Mouse (Mus musculus): Measurements from ENCODE around the gene Gm10358.
"Not testable (repeated sequence)": the region's sequence is repeated elsewhere in the genome, so short reads cannot be mapped to it uniquely, and the experiment has no call there.

The Gm10358 gene

GRCm38 (mm10) chr8:75406489-75406888 is at the start of gene Gm10358:
TSS of gene Gm10358 (minus strand) at chr8:75406589.
- no peak for DNase-seq (ENCODE audit: low spot score in 2 of 2)

DNA sequence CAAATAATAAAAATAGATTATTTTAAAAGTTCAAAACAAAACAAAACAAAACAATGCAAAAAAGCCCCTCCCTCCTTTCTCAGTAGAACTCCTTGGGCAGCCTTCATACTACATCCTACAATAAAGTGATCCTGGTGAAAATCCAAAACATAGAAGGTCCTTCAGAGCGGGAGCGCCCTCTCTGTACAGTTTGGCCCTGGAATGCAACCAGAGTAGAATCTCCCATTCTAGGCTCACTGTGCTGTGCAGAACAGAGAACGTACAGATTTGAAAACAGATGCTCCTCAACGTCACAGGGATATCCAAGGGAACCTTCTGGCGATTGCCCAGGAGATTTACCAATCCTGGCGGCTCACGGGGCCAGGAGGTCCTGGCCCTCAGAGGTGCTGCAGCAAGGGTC is 42.0 kb upstream of the Gm10358 start, which contains the start of gene Iqcm:
Iqcm (plus strand) TSS at position 301 of the 400 bp plus-strand sequence.
- no peak for DNase-seq (ENCODE audit: low spot score in 2 of 2)

GRCm38 (mm10) chr8:75415696-75416095 is 9.3 kb upstream of the Gm10358 start:
- DNase-seq (ENCODE audit: low spot score in 2 of 2), result not testable (repeated sequence)

DNA sequence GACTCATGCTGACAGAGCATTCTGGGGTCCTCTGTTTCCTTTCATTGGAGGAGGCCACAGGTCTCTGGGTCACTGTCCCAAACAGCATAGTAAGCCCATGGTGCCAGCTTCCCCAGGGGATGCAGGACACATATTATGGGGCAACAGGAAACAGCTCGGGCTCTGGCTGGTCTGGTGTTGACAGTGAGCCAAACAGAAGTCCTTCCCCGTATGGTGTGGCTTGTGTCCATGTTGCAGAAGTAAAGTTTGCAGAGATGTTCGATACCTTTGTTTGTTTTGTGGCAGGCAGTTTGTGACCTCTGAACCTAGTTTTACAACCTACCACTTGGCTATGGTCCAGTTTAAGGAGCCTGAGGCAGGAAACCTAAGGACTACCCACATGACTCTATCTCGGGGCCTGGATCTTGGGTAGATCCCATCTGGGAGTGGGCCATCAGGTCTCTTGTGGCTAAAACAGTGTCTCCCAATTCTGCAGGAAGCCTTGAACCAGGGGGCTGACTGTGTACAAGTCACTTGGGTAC is 21.6 kb downstream of the Gm10358 start:
- no peak for DNase-seq (ENCODE audit: low spot score in 2 of 2)

- no peak for DNase-seq (ENCODE audit: low spot score in 2 of 2)
These were observed 30.8 kb downstream of the Gm10358 start for GRCm38 (mm10) chr8:75375530-75376123.

DNA sequence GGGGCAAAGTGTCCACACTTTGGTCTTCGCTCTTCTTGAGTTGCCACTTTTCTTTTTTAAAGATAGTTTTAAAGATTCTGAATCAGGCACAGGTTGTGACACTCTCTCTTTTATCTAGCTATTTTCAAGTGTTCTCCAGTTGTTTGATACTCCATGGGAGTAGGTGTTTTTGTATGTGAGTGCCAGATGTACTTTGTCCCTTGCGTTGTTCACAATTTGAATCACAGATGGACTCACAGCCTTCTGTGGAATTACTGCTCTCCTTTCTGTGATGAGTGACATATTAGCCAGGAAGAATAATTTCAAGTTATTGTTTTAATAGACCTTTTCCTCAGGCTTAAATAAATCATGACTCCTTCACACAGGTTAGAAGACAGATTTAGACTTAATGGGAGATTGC is 34.4 kb downstream of the Gm10358 start:
- no peak for DNase-seq (ENCODE audit: low spot score in 2 of 2)

All from spleen, postnatal 14 days (tissue).